Mouse (Mus musculus): Measurements from ENCODE around the gene Gm6401. TPM values are rescaled to one million over a fixed set of nuclear protein-coding genes. Genes with fewer than 3 reads are reported as not detected.
"Not testable (repeated sequence)": the region's sequence is repeated elsewhere in the genome, so short reads cannot be mapped to it uniquely, and the experiment has no call there.

Gene Gm6401
- not detected in 2 replicates for polyA plus RNA-seq (2014; fragmentation: Nextera tagmentation; extraction: Ambion mirVana)

- not testable (repeated sequence) for H3K9ac ChIP-seq; H3K4me3 ChIP-seq (ENCODE audit: low read depth, low read length); H3K36me3 ChIP-seq (ENCODE audit: insufficient read depth); H3K27me3 ChIP-seq (ENCODE audit: insufficient read depth, low read length); DNase-seq; H3K4me1 ChIP-seq (ENCODE audit: insufficient read depth); H3K9me3 ChIP-seq (ENCODE audit: low read depth, low read length); ATAC-seq (ENCODE audit: insufficient read depth); H3K27ac ChIP-seq (ENCODE audit: low read depth); H3K4me2 ChIP-seq
- WGBS = 92% methylated on average over 1 of the region's 1 CpGs
Measured at GRCm38 (mm10) chr14:41967827-41968226, at the start of gene Gm6401. TSS of gene Gm6401 (minus strand) at chr14:41967927.

GRCm38 (mm10) chr14:41983225-41983624 lies 15.5 kb upstream of the Gm6401 start, which contains the start of gene Gm3543:
TSS of gene Gm3543 (minus strand) at chr14:41983325.
- H3K4me3 ChIP-seq (ENCODE audit: low read depth, low read length); H3K36me3 ChIP-seq (ENCODE audit: insufficient read depth); H3K27ac ChIP-seq (ENCODE audit: low read depth); H3K9ac ChIP-seq; DNase-seq; H3K4me2 ChIP-seq; H3K9me3 ChIP-seq (ENCODE audit: low read depth, low read length); H3K27me3 ChIP-seq (ENCODE audit: insufficient read depth, low read length); ATAC-seq (ENCODE audit: insufficient read depth); H3K4me1 ChIP-seq (ENCODE audit: insufficient read depth): not testable (repeated sequence)
- no CpG with 5 or more reads among the region's 1 CpGs for WGBS

GRCm38 (mm10) chr14:41968596-41968995 lies 869 bp upstream of the Gm6401 start:
- H3K4me1 ChIP-seq (ENCODE audit: insufficient read depth); H3K4me3 ChIP-seq (ENCODE audit: low read depth, low read length); H3K36me3 ChIP-seq (ENCODE audit: insufficient read depth); DNase-seq; ATAC-seq (ENCODE audit: insufficient read depth); H3K27ac ChIP-seq (ENCODE audit: low read depth); H3K9me3 ChIP-seq (ENCODE audit: low read depth, low read length); H3K27me3 ChIP-seq (ENCODE audit: insufficient read depth, low read length); H3K9ac ChIP-seq; H3K4me2 ChIP-seq: not testable (repeated sequence)
- WGBS = 59% methylated on average over 3 of the region's 3 CpGs

- DNase-seq; H3K27ac ChIP-seq (ENCODE audit: low read depth); H3K4me1 ChIP-seq (ENCODE audit: insufficient read depth); H3K4me2 ChIP-seq; H3K9ac ChIP-seq; H3K4me3 ChIP-seq (ENCODE audit: low read depth, low read length); ATAC-seq (ENCODE audit: insufficient read depth); H3K36me3 ChIP-seq (ENCODE audit: insufficient read depth); H3K27me3 ChIP-seq (ENCODE audit: insufficient read depth, low read length); H3K9me3 ChIP-seq (ENCODE audit: low read depth, low read length): not testable (repeated sequence)
- WGBS = 64% methylated on average over 4 of the region's 4 CpGs
Measured at GRCm38 (mm10) chr14:41964095-41964494, 3.6 kb downstream of the Gm6401 start.

- not testable (repeated sequence) for H3K9ac ChIP-seq; H3K9me3 ChIP-seq (ENCODE audit: low read depth, low read length); H3K36me3 ChIP-seq (ENCODE audit: insufficient read depth); ATAC-seq (ENCODE audit: insufficient read depth); H3K27me3 ChIP-seq (ENCODE audit: insufficient read depth, low read length); DNase-seq; H3K27ac ChIP-seq (ENCODE audit: low read depth); H3K4me1 ChIP-seq (ENCODE audit: insufficient read depth); H3K4me3 ChIP-seq (ENCODE audit: low read depth, low read length); H3K4me2 ChIP-seq
- 68% methylated on average over 1 of the region's 2 CpGs for WGBS
Measured at GRCm38 (mm10) chr14:41943695-41944094, 24.0 kb downstream of the Gm6401 start, which contains the start of gene 1700024B05Rik. TSS of gene 1700024B05Rik (plus strand) at chr14:41943995.

- not testable (repeated sequence) for H3K4me1 ChIP-seq (ENCODE audit: insufficient read depth)
- WGBS = no CpG with 5 or more reads among the region's 1 CpGs
Measured at GRCm38 (mm10) chr14:41924649-41925048, 43.1 kb downstream of the Gm6401 start, which contains the start of gene 1700049E17Rik1. TSS of gene 1700049E17Rik1 (plus strand) at chr14:41924949.

More at GRCm38 (mm10) chr14:41924649-41925048, 43.1 kb downstream of the Gm6401 start, which contains the start of gene 1700049E17Rik1:
- not testable (repeated sequence) for H3K36me3 ChIP-seq (ENCODE audit: insufficient read depth); H3K4me3 ChIP-seq (ENCODE audit: low read depth, low read length); H3K9ac ChIP-seq; H3K27me3 ChIP-seq (ENCODE audit: insufficient read depth, low read length); DNase-seq; H3K9me3 ChIP-seq (ENCODE audit: low read depth, low read length); ATAC-seq (ENCODE audit: insufficient read depth); H3K4me2 ChIP-seq; H3K27ac ChIP-seq (ENCODE audit: low read depth)

Other genes with a start within 250 kb of the Gm6401 start
- not detected in 2 replicates for gene Gm7929, start 217.3 kb downstream of the Gm6401 start, polyA plus RNA-seq (2014; fragmentation: Nextera tagmentation; extraction: Ambion mirVana)
- not detected in 2 replicates for gene Gm47189, start 195.5 kb downstream of the Gm6401 start, polyA plus RNA-seq (2014; fragmentation: Nextera tagmentation; extraction: Ambion mirVana)
- gene Gm7980, start 60.6 kb downstream of the Gm6401 start, polyA plus RNA-seq (2014; fragmentation: Nextera tagmentation; extraction: Ambion mirVana) = not detected in 2 replicates
- gene 1700049E17Rik1, start 43.0 kb downstream of the Gm6401 start, polyA plus RNA-seq (2014; fragmentation: Nextera tagmentation; extraction: Ambion mirVana) = not detected in 2 replicates
- not detected in 2 replicates for gene 1700024B05Rik, start 23.9 kb downstream of the Gm6401 start, polyA plus RNA-seq (2014; fragmentation: Nextera tagmentation; extraction: Ambion mirVana)
- gene Gm3543, start 15.4 kb upstream of the Gm6401 start, polyA plus RNA-seq (2014; fragmentation: Nextera tagmentation; extraction: Ambion mirVana) = not detected in 2 replicates
- gene Gm7951, start 149.4 kb upstream of the Gm6401 start, polyA plus RNA-seq (2014; fragmentation: Nextera tagmentation; extraction: Ambion mirVana) = not detected in 2 replicates
- not detected in 2 replicates for gene Gm17027, start 194.7 kb upstream of the Gm6401 start, polyA plus RNA-seq (2014; fragmentation: Nextera tagmentation; extraction: Ambion mirVana)
- not detected in 2 replicates for gene Gm3573, start 222.9 kb upstream of the Gm6401 start, polyA plus RNA-seq (2014; fragmentation: Nextera tagmentation; extraction: Ambion mirVana)